Mouse (Mus musculus) small intestine, adult 2 months (tissue): Measurements from ENCODE around the gene Ints1. TPM values are rescaled to one million over a fixed set of nuclear protein-coding genes. Genes with fewer than 3 reads are reported as not detected.

Source experiments
- H3K27ac ChIP-seq: fragments of 200-500 bp; 2 replicates; pipeline ENCODE4 v1.5.1; 2012; ENCODE audit warnings: low read depth, low read length, control low read depth, inconsistent platforms; ENCODE audit not compliant: insufficient read depth
- H3K27me3 ChIP-seq: fragments of 200-500 bp; 2 replicates; pipeline ENCODE4 v1.6.1; 2012; ENCODE audit warnings: mild to moderate bottlenecking, moderate library complexity, low read length, inconsistent platforms; ENCODE audit not compliant: control insufficient read depth, insufficient read depth
- H3K36me3 ChIP-seq: fragments of 200-500 bp; 2 replicates; pipeline ENCODE4 v1.6.1; 2012; ENCODE audit warnings: mild to moderate bottlenecking, low read length, control low read depth, inconsistent platforms; ENCODE audit not compliant: control insufficient read depth, insufficient read depth
- H3K4me1 ChIP-seq: fragments of 200-500 bp; 2 replicates; pipeline ENCODE4 v1.6.1; 2012; ENCODE audit warnings: low read length, inconsistent platforms, mixed read lengths; ENCODE audit not compliant: control insufficient read depth, insufficient read depth, insufficient read length
- H3K4me3 ChIP-seq: fragments of 200-500 bp; 2 replicates; pipeline ENCODE4 v1.5.1; 2012; ENCODE audit warnings: low read depth, mild to moderate bottlenecking, control low read depth, inconsistent platforms, low read length, moderate library complexity
- CTCF ChIP-seq: fragments of 200-500 bp; IDR thresholded peaks from 2 replicates; pipeline ENCODE4 v1.5.1; 2012; ENCODE audit warnings: low read depth, mild to moderate bottlenecking, control low read depth, inconsistent platforms, low read length, moderate library complexity, mixed read lengths; ENCODE audit not compliant: insufficient replicate concordance, insufficient read length; ENCODE audit errors: extremely low read depth
- POLR2A ChIP-seq: fragments of 200-500 bp; IDR thresholded peaks from 2 replicates; pipeline ENCODE4 v1.6.1; 2012; ENCODE audit warnings: low read depth, mild to moderate bottlenecking, control low read depth, inconsistent platforms, low read length, moderate library complexity
- WGBS: fragments of 180-500 bp; shearing (Covaris S2); methylation state at CpG from one replicate; pipeline ENCODE4 v1.1.7; 2018; 5-methylcytosine and 5-hydroxymethylcytosine counted together
- polyA plus RNA-seq: library from polyadenylated mRNA; depleted of rRNA; stranded (reverse); fragments of >200 nt; gene quantifications from 2 replicates; pipeline ENCODE4 v1.2.3, GENCODE M21; 2012

The Ints1 gene
- polyA plus RNA-seq, 1 experiment: 86.6 TPM

DNA sequence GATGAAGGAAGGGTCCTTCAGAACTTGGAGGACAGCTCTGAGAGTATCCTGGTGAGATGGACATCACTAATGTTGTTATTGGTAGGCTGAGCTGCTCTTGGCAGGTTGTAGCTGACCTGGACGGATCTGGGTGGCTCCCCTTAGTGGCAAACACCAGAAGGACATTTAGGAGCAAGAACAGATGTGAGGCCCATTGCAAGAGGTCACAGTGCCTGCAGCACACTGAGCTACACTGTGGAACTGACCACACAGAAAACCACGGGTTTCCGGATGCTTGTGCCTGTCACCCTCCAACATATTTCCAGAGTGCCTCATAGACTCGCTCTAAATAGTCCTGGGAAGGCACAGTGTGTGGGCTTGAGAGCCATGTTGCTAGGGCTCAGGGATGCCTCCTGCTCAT is 14.0 kb upstream of the Ints1 start:
- 50% methylated on average over 4 of the region's 4 CpGs for WGBS

DNA sequence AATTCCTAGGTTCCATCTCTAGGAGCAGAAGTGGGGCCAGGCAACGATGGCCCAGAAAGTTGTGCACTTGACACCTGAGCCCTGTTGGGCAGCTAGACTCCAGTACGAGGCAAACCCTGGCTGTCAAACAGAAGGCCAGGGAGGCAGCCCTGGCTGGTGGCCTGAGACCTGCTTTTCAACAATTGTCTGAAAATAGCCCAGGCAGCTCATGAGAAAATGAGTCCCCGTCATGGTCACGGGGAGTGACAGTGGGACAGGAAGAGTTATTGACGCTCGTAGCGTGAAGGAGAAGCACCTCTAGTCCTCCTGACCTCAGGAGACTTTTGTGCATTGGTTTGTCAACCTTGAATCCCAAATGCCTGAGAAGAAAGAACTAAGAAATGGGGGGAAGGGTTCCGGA is 5.9 kb upstream of the Ints1 start:
- 80% methylated on average over 8 of the region's 8 CpGs for WGBS
- Histone ChIP-seq H3K4me1 (no peaks in the 10 kb centered on the region; the same call in 1 of the 2 replicates), H3K27me3 (no peaks in the 10 kb centered on the region), H3K27ac (no peak overlapping the region), H3K36me3 (no peaks in the 10 kb centered on the region), H3K4me3 (no peak overlapping the region)
- no peak for TF ChIP-seq POLR2A
- no peak for TF ChIP-seq CTCF

More for the DNA sequence above, 14.0 kb upstream of the Ints1 start:
- Histone ChIP-seq H3K27ac (no peak overlapping the region), H3K4me3 (no peak overlapping the region), H3K36me3 (no peaks in the 10 kb centered on the region), H3K27me3 (no peaks in the 10 kb centered on the region), H3K4me1 (peaks cover 18% of the 10 kb centered on the region)
- TF ChIP-seq CTCF (no peak), POLR2A (no peak)

DNA sequence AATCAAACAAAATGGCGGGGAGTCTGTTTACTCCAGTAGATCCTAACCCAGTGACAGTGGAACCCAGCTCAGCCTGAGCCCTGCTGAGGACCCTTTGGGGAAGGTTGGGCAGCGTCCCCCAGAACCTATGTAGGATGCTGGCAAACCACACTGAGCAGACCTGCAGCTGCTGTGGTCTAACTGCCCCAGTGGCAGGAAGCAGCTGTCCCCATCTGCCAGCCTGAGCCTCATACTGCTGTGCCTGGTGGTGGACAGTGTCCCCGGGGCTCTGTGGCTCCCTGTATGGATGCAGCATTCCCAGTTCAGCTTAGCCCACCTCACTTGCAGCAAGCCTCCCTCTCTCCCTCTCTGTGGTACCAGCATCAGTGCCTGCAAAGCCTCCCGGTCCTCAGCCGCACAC is 1.5 kb upstream of the Ints1 start:
- no peak overlapping the region for H3K27ac ChIP-seq
- 74% methylated on average over 5 of the region's 5 CpGs for WGBS
- no peak overlapping the region for H3K4me3 ChIP-seq
- TF ChIP-seq POLR2A: no peak
- no peak for TF ChIP-seq CTCF
- no peaks in the 10 kb centered on the region for H3K27me3 ChIP-seq
- H3K4me1 ChIP-seq: peaks cover 3% of the 10 kb centered on the region; the same call in 1 of the 2 replicates
- H3K36me3 ChIP-seq: peaks cover 8% of the 10 kb centered on the region

DNA sequence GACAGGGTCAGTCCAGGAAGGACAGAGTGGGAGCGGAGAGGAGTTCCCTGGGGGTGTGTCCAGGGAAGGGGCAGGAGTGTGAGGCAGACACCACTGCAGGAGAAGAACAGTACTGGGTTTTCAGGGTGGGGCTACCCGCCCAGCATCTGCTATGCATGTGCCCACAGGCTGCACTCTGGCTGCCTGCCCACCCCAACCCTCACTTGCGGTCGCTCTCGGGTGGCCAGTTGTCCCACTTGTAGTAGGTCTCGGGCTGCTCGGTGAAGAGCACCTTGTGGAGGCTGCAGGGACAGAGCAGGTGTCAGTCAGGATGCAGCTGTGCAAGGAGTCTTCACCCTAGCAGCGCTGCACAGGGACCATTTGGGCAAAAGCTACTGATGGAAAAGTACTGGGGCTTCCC is 7.3 kb downstream of the Ints1 start:
- 92% methylated on average over 8 of the region's 8 CpGs for WGBS
- H3K4me3 ChIP-seq: no peak overlapping the region
- peaks cover 81% of the 10 kb centered on the region for H3K36me3 ChIP-seq
- H3K27ac ChIP-seq: no peak overlapping the region
- no peak for TF ChIP-seq POLR2A
- no peak for TF ChIP-seq CTCF
- no peaks in the 10 kb centered on the region for H3K4me1 ChIP-seq
- no peaks in the 10 kb centered on the region for H3K27me3 ChIP-seq

DNA sequence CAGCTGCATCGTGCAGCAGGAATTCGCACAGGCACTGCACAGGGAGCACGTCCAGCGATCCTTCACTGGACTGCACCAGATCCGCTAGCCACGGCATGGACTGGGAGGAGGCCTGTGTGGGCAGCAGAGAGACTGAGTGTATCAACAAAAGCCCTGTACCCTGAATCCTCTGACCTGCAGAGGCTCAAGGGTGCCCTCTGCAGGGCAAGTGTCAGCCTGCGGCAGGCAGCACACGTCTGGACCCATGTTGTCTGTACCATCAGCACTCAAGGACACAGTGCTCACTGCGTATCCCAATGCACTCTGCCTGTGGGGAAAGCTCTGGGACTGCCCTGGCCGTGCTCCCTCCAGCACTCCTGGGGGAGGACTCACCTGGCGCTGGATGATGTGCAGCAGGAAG is 11.2 kb downstream of the Ints1 start:
- H3K4me1 ChIP-seq: no peaks in the 10 kb centered on the region
- 79% methylated on average over 11 of the region's 11 CpGs for WGBS
- peaks cover 81% of the 10 kb centered on the region for H3K36me3 ChIP-seq
- no peak overlapping the region for H3K4me3 ChIP-seq
- no peak overlapping the region for H3K27ac ChIP-seq
- TF ChIP-seq POLR2A: no peak
- peak; percentile 45; the same call in 1 of the 2 replicates for TF ChIP-seq CTCF
- H3K27me3 ChIP-seq: no peaks in the 10 kb centered on the region

DNA sequence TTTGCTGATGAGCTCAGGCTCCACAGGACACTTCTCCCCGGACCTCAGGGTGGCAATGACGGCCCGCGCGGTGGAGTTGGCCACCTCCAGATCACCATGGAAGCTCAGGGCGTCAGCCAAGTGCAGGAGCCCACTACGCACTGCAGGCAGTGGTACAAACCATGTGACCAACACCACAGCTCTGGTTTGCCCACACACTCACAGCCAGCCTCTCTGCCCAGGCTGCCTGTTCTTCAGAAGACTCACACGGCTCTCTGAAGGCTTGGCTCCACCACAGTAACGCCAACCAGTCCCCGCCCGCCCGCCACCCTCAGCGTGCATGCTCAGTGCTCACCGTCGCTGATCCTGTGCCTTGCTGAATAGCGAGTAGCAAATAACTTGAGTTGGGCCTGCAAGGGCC is 17.4 kb downstream of the Ints1 start:
- Histone ChIP-seq H3K4me1 (no peaks in the 10 kb centered on the region), H3K27me3 (no peaks in the 10 kb centered on the region), H3K27ac (no peak overlapping the region), H3K4me3 (no peak overlapping the region), H3K36me3 (peaks cover 73% of the 10 kb centered on the region)
- 87% methylated on average over 16 of the region's 16 CpGs for WGBS
- TF ChIP-seq POLR2A (no peak), CTCF (no peak)

DNA sequence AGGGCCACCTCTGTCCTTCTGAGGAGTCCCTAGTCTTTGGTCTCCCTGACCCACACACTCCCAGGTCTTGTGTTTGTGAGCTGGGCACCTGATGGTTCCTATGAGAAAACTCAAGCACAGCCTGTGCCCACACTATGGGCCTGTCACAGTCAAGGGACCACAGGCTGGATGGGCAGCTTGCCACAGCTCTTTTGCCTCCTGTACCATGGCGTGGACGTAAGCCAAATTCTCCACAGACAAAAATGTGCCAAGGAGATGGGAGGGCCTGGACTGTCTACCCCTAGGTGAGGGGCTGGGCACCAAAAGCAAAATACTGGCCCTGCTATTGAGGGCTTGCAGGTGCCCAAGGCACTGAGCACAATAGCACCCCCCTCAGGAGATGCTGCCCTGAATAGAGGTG is 18.9 kb downstream of the Ints1 start:
- TF ChIP-seq POLR2A: no peak
- no peak for TF ChIP-seq CTCF
- Histone ChIP-seq H3K4me3 (no peak overlapping the region), H3K4me1 (no peaks in the 10 kb centered on the region), H3K36me3 (peaks cover 62% of the 10 kb centered on the region), H3K27me3 (no peaks in the 10 kb centered on the region), H3K27ac (no peak overlapping the region)
- WGBS: 94% methylated on average over 2 of the region's 2 CpGs

DNA sequence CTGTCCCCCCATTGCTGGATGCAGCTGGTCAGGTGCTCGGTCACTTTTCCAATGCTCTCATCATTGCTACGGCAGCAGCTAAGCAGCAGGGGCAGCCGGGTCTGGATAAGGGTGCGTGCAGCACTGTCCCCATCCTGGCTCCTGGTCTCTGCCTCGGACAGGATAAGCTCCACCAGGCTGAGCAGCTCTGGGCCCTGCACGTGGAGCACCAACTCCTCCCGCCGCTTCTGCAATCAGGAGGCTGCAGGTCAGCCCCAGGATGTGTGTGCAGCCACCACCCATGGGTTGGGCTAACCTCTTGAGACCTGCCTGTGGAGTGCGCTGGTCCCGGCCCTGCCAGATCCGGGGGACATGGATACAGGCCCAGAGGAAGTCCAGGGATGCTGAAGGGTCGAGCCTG is 19.3 kb downstream of the Ints1 start:
- Histone ChIP-seq H3K36me3 (peaks cover 60% of the 10 kb centered on the region), H3K4me1 (no peaks in the 10 kb centered on the region), H3K27me3 (no peaks in the 10 kb centered on the region), H3K27ac (no peak overlapping the region), H3K4me3 (no peak overlapping the region)
- WGBS: 87% methylated on average over 12 of the region's 12 CpGs
- TF ChIP-seq CTCF (no peak), POLR2A (no peak)
